Mouse (Mus musculus): ENCODE measurements around the gene Htr5a.

DNA sequence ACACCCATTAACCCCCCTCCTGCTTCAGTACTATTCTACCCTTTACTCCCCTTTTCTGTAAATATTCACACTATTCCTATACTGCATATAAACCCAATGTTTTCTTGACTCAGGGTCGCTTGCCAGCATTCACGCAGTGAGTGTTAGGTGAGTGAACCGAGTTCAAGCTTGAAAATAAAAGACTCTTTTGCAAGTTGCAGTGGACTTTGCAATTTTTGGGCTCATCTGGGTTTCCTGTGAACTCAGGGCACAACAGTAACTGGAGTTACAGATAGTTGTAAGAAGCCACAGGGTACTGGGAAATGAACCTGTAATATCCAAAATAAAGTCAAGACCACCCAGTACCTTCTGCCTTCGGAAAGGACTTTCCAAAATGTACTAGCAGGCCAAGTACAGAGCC is 58.2 kb downstream of the Htr5a start:
- TF ChIP-seq CTCF (IDR thresholded peaks at IDR 0.05; ENCODE audit: borderline replicate concordance, extremely low read depth, insufficient read depth, insufficient read length) (no peak), POLR2A (IDR thresholded peaks at IDR 0.05; ENCODE audit: borderline replicate concordance, extremely low read depth, insufficient read depth, insufficient read length, poor library complexity, severe bottlenecking) (no peak)

Data from brain, embryonic 14.5 days (tissue).